Mouse (Mus musculus): Measurements from ENCODE around the gene Wnt3. TPM values are rescaled to one million over a fixed set of nuclear protein-coding genes. Genes with fewer than 3 reads are reported as not detected.

The Wnt3 gene
- polyA plus RNA-seq (2012; ENCODE audit: low replicate concordance): not detected in 2 replicates

DNA sequence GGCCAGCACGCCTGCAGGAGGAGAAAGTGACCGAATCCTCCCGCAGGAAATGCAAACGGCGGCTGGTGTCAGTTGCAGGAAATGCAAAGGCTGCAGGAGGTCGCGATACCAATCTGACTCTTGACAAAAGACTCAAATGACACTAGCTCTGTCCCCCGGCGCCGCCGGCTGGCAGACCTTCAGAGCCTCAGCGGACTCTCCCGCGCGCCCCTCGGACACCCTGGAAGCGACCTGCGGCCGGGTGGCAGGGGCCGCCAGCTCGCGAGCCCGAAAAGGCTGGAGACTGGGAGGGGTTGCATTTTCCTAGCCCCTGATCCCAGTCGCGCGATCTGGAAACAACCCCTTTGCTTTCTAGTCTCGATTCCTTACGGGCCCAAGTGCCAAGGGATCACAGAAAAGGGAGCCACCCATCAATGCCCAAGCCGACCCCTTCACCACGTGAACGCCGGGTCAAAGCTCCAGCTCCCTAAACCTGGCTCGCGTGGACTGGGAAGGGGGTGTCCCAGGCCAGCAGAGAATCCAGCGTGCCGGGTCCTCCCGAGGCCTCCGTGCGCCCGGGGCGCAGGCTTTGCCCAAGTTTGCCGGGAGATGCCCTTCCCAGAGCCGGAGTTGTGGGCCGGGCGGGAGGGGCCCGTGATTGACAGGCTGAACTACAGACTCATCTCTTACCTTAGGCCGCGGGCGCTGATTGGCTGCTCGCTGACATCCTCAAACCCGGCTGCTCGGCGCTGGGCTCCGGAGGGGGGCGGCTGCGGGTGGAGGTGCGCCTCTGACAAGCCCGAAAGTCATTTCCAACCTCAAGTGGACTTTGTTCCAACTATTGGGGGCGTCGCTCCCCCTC is at the start of gene Wnt3:
TSS of gene Wnt3 (plus strand) at position 764 of the 841 bp plus-strand sequence.

GRCm38 (mm10) chr11:103749306-103750089 is 24.5 kb upstream of the Wnt3 start, which contains the start of gene Wnt9b:
Gene Wnt9b (minus strand): TSS chr11:103749821.

Other genes with a start within 250 kb of the Wnt3 start
- gene Gm884, start 153.0 kb upstream of the Wnt3 start, polyA plus RNA-seq (2012; ENCODE audit: low replicate concordance): not detected in 2 replicates
- not detected in 2 replicates for gene Lyzl6, start 135.3 kb upstream of the Wnt3 start, polyA plus RNA-seq (2012; ENCODE audit: low replicate concordance)
- not detected in 2 replicates for gene Rprml, start 124.6 kb upstream of the Wnt3 start, polyA plus RNA-seq (2012; ENCODE audit: low replicate concordance)
- gene Gosr2, start 76.3 kb upstream of the Wnt3 start, polyA plus RNA-seq (2012; ENCODE audit: low replicate concordance): 2.3 and 9.5 TPM in 2 replicates
- not detected in 2 replicates for gene Wnt9b, start 24.3 kb upstream of the Wnt3 start, polyA plus RNA-seq (2012; ENCODE audit: low replicate concordance)
- gene Nsf, start 179.9 kb downstream of the Wnt3 start, polyA plus RNA-seq (2012; ENCODE audit: low replicate concordance): 1.5 and 7.1 TPM in 2 replicates
- 0.74 and 5.2 TPM in 2 replicates for gene Arf2, start 192.6 kb downstream of the Wnt3 start, polyA plus RNA-seq (2012; ENCODE audit: low replicate concordance)